Mouse (Mus musculus) spleen, adult 2 months (tissue): ENCODE results near the gene Abcd3. TPM values are rescaled to one million over a fixed set of nuclear protein-coding genes. Genes with fewer than 3 reads are reported as not detected.

ENCODE experiments used
- DNase-seq, 2 experiments: peaks; one replicate each; pipeline versions ENCODE4 v3.0.0 to v3.0.0-alpha.2; 2012 to 2021; ENCODE audit warnings: low spot score in 2 of 2, low read depth in 1 of 2
- H3K27ac ChIP-seq: fragments of 200-500 bp; 2 replicates; pipeline ENCODE4 v1.5.1; 2012; ENCODE audit warnings: low read length, inconsistent platforms; ENCODE audit not compliant: insufficient read depth
- H3K27me3 ChIP-seq: fragments of 200-500 bp; 2 replicates; pipeline ENCODE4 v1.6.1; 2012; ENCODE audit warnings: mild to moderate bottlenecking, moderate library complexity, low read length, inconsistent platforms; ENCODE audit not compliant: control insufficient read depth, insufficient read depth
- H3K36me3 ChIP-seq: fragments of 200-500 bp; 2 replicates; pipeline ENCODE4 v1.6.1; 2012; ENCODE audit warnings: mild to moderate bottlenecking, low read length, inconsistent platforms; ENCODE audit not compliant: control insufficient read depth, insufficient read depth
- H3K4me1 ChIP-seq: fragments of 200-500 bp; 2 replicates; pipeline ENCODE4 v1.6.1; 2011; ENCODE audit warnings: inconsistent platforms; ENCODE audit not compliant: control insufficient read depth, insufficient read depth, insufficient read length
- H3K4me3 ChIP-seq: fragments of 200-500 bp; 2 replicates; pipeline ENCODE4 v1.5.1; 2011; ENCODE audit warnings: mild to moderate bottlenecking, inconsistent platforms; ENCODE audit not compliant: insufficient read depth, insufficient read length; ENCODE audit errors: extremely low read depth
- CTCF ChIP-seq: fragments of 200-500 bp; IDR thresholded peaks from 2 replicates; pipeline ENCODE4 v1.5.1; 2011; ENCODE audit warnings: mild to moderate bottlenecking, inconsistent platforms; ENCODE audit not compliant: insufficient read depth, insufficient read length, insufficient replicate concordance; ENCODE audit errors: extremely low read depth
- POLR2A ChIP-seq: fragments of 200-500 bp; IDR thresholded peaks from 2 replicates; pipeline ENCODE4 v1.6.1; 2011; ENCODE audit warnings: low read depth, low read length, inconsistent platforms
- WGBS: fragments of 180-500 bp; shearing (Covaris S2); methylation state at CpG from one replicate; pipeline ENCODE4 v1.1.7; 2018; 5-methylcytosine and 5-hydroxymethylcytosine counted together
- polyA plus RNA-seq: library from polyadenylated mRNA; depleted of rRNA; stranded (reverse); fragments of >200 nt; gene quantifications from 2 replicates; pipeline ENCODE4 v1.2.3, GENCODE M21; 2012; rRNA removed

Abcd3 gene
- polyA plus RNA-seq, 1 experiment, result 1.7 TPM

DNA sequence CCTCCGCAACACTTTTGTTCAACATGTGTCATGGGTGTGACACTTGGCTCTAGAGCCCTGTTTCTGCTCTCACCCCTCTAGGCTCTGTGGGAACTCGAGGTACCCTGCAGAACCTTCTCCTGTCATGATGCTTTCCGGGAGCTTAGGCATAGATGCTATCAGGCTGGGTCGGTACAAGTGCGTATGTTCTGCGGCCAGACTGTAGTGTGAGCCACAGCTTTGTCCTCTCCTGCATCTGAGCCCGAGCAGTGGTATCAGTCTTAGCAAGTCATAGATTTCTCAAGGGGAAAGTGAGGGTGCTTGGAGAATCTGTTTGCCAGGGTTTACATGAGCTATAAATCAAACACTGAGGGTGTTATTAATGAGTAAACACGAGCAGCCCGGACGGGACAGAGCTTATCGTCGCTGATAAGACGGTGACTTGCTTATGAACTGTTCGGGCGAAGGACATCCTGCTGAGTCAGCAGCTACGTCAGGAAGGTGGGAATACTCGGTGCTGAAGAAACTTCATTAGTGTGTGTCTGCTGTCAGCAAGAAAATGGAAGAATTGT lies 101.9 kb downstream of the Abcd3 start:
- TF ChIP-seq POLR2A, result no peak
- TF ChIP-seq CTCF, result no peak
- Histone ChIP-seq H3K27me3 (no peaks in the 10 kb centered on the region), H3K4me3 (no peak overlapping the region), H3K27ac (no peak overlapping the region), H3K4me1 (no peaks in the 10 kb centered on the region), H3K36me3 (no peaks in the 10 kb centered on the region)
- 58% methylated on average over 17 of the region's 17 CpGs for WGBS
- DNase-seq, result no peak

DNA sequence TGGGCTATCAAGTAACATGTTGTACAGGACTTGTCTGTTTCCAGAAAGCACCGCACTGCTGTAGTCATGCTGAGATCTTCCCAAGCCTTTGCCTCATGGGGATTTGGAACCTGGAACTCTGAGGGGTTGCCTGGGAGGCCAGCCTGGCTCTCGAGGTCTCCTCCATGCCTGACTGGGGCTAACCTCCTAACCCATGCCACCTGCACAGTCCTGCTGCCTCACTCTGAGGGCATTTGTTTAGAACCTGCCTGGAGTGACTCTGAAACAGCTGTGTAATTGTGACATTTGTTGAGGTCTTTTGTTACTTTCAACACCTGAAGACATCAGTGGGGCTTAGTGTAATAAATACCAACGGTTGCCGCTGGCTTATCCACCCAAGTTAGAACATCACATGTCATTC lies 102.9 kb downstream of the Abcd3 start:
- H3K36me3 ChIP-seq, result no peaks in the 10 kb centered on the region
- H3K4me1 ChIP-seq, result no peaks in the 10 kb centered on the region
- H3K27ac ChIP-seq, result no peak overlapping the region
- TF ChIP-seq CTCF (no peak), POLR2A (no peak)
- WGBS, result 83% methylated on average over 4 of the region's 4 CpGs
- DNase-seq, result no peak
- H3K4me3 ChIP-seq, result no peak overlapping the region
- H3K27me3 ChIP-seq, result no peaks in the 10 kb centered on the region

DNA sequence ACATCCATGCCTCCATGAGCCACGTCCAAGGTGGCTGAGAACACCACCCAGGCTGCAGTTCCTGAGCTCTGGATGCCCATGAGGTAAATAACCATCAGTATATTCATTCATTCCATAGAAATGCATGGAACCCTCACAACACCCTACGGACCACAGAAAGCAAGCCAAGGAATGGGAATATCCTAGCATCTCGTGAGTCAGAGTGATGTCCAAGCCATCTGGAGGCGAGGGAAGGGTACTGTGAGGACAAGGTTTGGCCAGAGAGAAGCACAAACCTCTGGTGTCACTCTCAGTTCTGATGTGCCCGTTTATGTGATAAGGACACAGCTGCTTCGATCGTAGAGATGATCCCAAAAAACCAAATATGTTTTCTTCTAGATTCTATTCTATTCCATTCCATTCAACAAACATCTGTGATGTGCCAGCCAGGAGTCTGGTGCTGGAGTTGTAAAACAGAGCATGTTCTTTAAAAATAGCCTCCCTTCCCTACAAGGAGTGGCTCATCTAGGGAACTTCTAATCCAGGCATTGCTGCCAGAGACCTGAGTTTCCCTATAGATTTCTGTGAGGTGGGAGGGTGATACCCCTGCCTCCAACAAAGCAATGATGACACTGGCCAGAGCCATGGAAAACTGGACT lies 104.1 kb downstream of the Abcd3 start:
- TF ChIP-seq POLR2A (no peak), CTCF (no peak)
- Histone ChIP-seq H3K27ac (no peak overlapping the region), H3K36me3 (no peaks in the 10 kb centered on the region), H3K4me1 (no peaks in the 10 kb centered on the region), H3K4me3 (no peak overlapping the region), H3K27me3 (no peaks in the 10 kb centered on the region)
- DNase-seq, result no peak
- WGBS, result 86% methylated on average over 7 of the region's 7 CpGs

Other genes starting within 250 kb of the Abcd3 start
- not detected in 2 replicates for gene 4930432M17Rik, start 144.5 kb downstream of the Abcd3 start, polyA plus RNA-seq
- gene F3, start 91.8 kb downstream of the Abcd3 start, polyA plus RNA-seq, result 3.1 and 3.4 TPM in 2 replicates
- 6.2 and 7.5 TPM in 2 replicates for gene Arhgap29, start 137.2 kb upstream of the Abcd3 start, polyA plus RNA-seq
- 0.30 and 0.48 TPM in 2 replicates for gene Abca4, start 229.1 kb upstream of the Abcd3 start, polyA plus RNA-seq